Mouse (Mus musculus) MN1 (cell line): Measurements from ENCODE around the gene Rlf.
A peak's percentile ranks its signal among the peaks of the same experiment; 100 is the strongest.
"Not testable (repeated sequence)": the region's sequence is repeated elsewhere in the genome, so short reads cannot be mapped to it uniquely, and the experiment has no call there.

ENCODE experiments used
- DNase-seq: peaks from one replicate; pipeline ENCODE4 v3.0.0-alpha.2; 2016; ENCODE audit warnings: low spot score

Gene Rlf

DNA sequence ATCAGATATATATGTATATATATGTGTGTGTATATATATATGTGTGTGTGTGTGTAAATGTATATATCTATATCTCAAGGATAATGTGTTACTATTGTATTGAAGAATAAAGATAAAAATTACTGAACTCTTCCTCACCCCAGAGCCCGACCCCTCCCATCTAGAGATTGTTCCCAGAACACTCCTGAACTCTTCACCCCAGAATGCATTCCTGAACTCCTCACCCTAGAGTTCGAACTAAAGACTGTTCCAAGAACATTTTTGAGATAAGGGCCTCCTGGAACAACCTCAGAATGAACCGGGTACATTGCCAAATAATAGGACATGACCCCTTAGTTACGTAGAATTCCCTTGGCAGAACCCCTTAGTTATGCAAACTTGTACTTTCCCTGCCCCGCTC, 48.2 kb downstream of the Rlf start:
- not testable (repeated sequence) for DNase-seq

GRCm38 (mm10) chr4:121163501-121164030, 51.3 kb downstream of the Rlf start:
- no peak for DNase-seq

- no peak for DNase-seq
These were observed 105.8 kb downstream of the Rlf start, which contains the start of gene Tmco2 for GRCm38 (mm10) chr4:121109126-121109525. Tmco2 (minus strand) TSS chr4:121109226.

DNA sequence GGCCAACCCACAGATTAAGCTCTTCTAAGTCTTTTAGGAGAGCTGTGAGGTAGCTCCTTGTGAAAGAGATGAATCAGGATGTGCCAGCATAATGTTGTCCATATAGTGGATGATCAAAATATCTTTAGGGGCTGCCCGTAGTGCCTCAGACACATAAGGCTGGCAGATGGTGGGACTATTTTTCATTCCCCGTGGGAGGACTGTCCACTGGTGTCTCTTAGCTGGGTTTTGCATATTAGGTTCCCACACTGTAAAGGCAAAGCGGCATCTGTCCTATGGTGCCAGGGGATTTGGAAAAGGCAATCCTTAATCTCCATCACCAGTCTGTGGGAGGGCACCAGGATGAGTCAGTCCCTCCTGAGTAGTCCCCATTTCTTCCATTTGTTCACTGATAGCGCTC, 111.6 kb downstream of the Rlf start:
- no peak for DNase-seq

DNA sequence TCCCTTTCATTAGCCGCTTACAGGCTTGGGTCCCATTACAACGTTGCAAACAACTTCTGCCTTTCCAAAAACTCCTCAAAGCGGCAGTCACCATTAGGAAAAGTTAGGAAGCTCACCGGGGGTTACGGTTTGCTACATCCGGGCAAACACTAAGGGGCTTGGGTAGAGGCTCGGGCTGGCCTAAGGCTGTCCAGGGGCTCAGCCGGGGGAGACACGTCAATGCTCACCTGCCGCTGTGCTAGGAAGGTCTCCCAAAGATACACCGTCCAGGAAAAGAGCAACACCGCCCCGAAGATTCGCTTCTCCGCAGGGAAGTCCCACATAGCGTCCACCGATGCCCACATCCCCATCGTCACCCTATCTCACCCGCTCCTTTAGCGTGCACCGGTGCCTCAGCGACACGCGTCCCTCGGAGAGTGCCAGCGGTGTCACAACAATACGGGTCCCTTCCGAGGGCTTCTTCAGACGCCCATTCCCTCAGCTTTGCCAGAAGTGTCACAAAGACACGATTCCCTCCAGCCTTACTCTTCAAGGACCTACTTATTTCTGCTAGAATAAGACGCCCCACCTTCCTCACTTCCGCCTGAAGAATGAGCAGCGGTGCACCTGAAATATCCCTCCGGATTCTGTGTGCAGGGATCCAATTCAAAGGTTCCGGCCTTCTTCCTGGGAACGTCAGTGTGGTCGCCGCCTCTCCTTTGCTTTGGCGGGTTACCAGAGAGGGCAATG, 117.1 kb downstream of the Rlf start, which contains the start of gene Zmpste24:
Gene Zmpste24, minus strand, starts transcription at position 592 of the 729 bp plus-strand sequence.
- peak; percentile 91 for DNase-seq
